Mouse (Mus musculus) frontal cortex, postnatal 10 days (tissue): ENCODE data around the gene Dpp10.

Source experiments
- DNase-seq, 2 experiments: peaks; one replicate each; pipeline ENCODE4 v3.0.0; 2022; ENCODE audit warnings: low spot score in 2 of 2, mixed read lengths in 1 of 2

The Dpp10 gene

DNA sequence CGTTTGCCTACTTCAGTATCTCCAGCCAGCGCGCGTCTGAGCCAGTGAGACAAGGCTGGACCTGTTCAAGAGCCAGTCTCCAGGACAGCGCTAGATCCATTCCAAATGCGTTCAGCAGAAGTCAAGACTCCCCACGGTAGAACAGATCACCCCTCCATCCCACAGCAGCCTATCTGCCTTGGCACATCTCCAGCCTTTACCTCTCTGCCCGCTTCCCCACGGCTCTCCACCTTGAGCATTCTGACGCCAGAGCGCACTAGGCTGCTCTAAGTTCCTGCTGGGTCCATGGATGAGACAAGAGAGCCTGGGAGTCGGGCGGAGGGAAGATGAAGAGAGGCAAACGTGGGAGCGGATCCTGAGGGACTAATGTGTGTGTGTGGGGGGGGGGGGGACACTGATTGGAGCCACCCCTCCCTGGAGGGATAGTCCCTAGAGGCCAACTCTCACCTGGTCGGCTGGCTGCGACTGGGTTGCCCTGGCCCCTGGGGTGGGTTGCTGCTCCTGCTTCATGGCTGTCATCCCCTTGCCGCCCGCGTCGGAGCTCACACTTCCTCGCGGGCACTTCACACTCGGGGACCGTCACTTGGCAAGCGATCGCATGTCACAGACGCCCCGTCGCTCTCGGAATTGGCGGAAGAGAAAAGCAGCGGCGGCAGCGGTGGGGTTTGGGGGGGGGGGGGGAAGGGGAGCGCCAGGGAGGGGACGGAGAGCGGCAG lies at the start of gene Dpp10:
Dpp10 (minus strand) TSS at position 635 of the 716 bp plus-strand sequence.
- peak; percentile 33 to 48 for DNase-seq

DNA sequence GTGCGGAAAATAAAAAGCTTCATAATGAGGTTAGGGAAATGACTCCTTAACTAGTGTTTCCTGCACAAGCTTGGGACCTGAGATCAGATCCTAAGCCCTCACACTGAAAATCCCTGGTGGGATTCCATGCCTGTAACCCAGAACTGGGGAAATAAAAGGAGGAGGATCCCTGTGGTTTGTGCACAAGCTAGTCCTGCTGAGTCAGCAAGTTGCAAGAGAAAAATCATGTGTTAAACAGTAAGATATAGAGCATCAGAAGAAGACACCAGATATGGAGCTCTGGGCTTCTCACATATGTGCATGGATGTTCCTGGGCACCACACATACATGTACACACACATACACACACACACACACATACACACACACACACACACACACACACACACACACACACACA lies 3.2 kb upstream of the Dpp10 start:
- DNase-seq = no peak

- peak; percentile 57 to 59 for DNase-seq
Measured at GRCm38 (mm10) chr1:124045761-124046300, 472 bp upstream of the Dpp10 start.

DNA sequence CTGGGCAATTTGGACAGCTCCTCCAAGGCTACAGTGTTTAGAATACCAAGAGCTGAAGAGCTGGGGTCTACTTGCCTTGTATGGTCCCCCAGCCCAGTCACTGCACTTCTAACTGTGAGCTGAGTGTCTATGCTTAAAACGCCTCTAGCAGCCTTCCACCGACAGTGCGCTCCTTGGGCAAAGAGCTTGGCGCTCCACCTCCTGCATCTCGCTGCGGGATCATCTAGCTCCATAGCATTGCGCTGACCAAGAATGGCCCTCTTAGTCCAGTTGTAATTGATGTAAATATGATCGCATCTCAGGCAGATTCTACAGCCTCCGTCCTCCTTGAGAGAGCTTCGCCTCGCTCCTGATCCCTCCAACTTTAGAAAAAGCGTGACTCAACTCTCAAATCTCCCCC lies 1.2 kb downstream of the Dpp10 start:
- no peak for DNase-seq

DNA sequence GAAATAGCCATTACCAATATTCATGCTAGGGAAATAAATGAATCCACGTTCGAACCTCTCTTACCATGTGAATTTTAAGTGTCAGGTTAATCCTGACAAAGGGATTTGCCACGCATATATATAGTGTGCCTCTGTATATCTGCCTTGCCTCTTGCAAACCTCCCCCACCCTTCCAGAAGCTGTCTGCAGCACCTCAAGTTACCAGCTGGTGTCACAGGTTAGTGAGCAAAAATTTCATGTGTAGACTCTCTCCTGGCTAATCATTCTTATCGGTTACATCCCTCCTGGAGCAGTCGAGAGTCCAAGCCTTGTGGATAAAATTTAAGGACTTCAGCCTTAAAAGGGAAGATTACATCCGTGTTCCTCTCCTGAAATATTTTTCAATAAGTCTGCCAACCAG lies 1.9 kb downstream of the Dpp10 start:
- DNase-seq = no peak

DNA sequence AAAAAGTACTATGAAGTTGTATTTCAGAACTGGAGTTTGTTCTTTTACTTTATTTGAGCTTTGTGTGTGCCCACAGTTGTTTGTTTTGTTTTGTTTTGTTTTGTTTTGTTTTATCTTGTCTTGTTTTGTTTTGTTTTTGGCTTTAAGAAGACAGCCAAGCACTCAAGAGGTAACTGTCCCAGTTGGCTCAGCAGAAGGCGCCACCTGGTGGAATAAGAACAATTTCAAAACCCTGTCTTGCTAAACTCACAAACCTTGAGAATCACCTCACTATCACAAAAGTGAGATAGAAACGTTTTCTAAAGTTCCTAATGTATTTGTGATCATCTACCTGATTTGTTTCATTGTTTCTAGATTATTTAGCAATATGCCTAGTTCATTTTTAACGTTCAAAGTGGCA lies 3.8 kb downstream of the Dpp10 start:
- no peak for DNase-seq

GRCm38 (mm10) chr1:124035306-124035990 lies 9.9 kb downstream of the Dpp10 start:
- DNase-seq = no peak

DNA sequence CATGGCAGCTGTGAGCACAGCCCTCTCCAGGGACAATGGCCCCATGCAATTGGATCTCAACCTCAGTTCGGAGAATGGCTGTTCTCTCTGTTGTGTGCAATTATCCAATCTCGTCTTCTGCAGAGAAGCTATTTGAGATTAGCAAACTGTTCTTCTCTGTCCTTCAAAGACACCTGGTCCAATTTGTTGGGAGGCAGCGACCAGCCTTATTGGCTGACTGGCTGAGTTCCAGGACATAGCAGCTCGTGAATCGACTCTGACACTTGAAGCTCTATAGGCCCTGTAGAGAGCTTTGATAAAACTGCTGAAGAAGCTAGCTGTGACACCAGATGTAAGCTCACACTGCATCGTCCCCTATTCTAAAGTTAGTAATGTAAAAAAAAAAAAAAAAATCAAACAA lies 12.7 kb downstream of the Dpp10 start:
- no peak for DNase-seq

DNA sequence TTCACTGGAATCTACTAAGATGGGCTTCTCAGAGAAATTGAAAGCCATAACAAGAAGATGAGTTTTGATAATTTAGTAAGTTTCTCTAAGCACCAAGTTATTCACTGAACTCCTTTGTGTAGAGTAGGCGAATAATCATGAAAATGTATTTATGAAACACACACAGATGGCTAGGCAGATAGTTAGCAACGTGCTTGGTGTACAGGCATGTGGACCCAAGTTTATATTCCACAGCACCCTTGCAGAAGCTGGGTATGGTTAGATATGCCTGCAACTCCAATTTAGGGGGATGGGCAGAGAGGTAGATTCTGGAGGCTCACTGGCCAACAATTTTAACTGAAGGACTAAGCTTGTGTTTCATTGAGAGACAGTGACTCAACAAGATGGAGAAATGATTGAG lies 13.4 kb downstream of the Dpp10 start:
- no peak for DNase-seq

DNA sequence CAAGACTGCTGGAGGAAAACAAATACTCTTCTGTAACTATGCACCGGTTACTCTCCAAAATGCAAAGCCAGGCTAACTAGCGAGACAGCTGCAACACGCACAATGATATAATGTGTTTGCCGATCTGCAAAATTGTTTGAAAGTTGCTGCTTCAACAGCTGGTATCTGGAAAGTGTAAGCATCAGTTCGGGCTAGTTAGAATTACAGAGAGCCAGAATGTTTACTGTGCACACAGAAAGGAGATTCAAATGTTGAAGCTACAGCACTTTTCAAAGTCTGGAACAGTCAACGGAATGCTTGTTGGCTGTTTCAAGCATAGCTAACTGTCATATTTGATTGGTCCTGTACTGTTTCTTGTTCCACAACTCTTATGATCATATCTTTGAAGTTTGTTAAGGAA lies 42.6 kb downstream of the Dpp10 start:
- no peak for DNase-seq

- DNase-seq = peak in 1 of 2 experiments; percentile 13
Measured at GRCm38 (mm10) chr1:123995780-123996179, 49.6 kb downstream of the Dpp10 start.

DNA sequence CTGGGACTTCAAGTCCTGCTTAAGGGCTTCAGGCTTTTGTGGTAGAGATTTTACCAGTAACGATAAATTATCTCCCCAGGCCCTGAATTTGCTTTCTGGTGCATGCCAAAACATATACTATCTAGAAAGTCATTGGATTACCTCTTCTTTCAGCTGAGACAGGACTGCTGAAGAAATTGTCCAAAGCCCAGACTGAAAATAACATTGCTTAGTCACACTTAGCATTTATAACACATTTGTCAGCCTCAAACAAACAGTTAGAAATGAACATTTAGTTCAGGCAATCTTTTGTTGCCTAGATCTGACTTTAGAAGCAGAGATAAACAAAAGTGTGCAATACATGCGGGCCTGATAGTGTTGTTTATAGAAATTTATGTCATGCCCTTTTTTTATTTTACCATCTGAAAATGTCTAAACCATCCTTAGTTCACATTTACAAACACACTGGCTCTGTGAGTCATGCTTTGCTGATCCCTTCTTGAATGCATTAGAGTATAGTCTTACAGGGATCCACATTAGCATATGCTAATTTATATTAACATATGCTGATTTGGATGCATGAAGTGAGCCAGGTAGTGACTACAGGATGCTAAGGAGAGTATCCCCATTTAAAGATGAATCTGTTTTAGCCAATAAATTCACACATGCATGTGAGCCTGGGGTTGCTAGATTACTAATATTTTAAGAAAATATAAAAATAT lies 59.9 kb downstream of the Dpp10 start:
- no peak for DNase-seq

- no peak for DNase-seq
Measured at GRCm38 (mm10) chr1:123978597-123978996, 66.8 kb downstream of the Dpp10 start.

- no peak for DNase-seq
Measured at GRCm38 (mm10) chr1:123974621-123975020, 70.7 kb downstream of the Dpp10 start.

GRCm38 (mm10) chr1:123946149-123946548 lies 99.2 kb downstream of the Dpp10 start:
- DNase-seq = no peak

DNA sequence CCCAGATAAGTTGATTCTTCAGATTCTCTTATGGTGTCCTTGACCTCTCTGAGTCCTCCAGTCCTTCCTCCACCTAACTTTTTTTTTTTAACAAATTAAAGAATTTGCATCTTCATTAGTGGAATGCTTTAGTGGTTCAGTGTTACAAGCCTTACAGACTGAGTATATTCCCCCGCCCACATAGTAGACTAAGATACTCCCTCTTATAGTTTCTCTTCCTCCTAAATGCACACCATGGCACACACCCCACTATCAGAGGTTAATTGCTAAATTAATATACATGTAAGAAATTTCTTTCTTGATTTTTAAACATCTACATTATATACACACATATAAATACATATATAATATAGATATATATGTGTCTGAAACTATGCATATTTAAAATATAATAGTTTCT lies 104.5 kb downstream of the Dpp10 start:
- no peak for DNase-seq

- no peak for DNase-seq
Measured at GRCm38 (mm10) chr1:123933812-123934727, 111.3 kb downstream of the Dpp10 start.

- no peak for DNase-seq
Measured at GRCm38 (mm10) chr1:123928003-123928370, 117.4 kb downstream of the Dpp10 start.

GRCm38 (mm10) chr1:123927278-123928002 lies 117.9 kb downstream of the Dpp10 start:
- no peak for DNase-seq

- no peak for DNase-seq
Measured at GRCm38 (mm10) chr1:123924905-123925304, 120.5 kb downstream of the Dpp10 start.

GRCm38 (mm10) chr1:123923907-123924306 lies 121.5 kb downstream of the Dpp10 start:
- no peak for DNase-seq
